In genomic region chr10:77581023-77581407, GRCm38 (mm10) we compare ENCODE assay signal across 8 mouse cellular contexts. TPM values are rescaled to one million over a fixed set of nuclear protein-coding genes. Genes with fewer than 3 reads are reported as not detected.
DNase-seq lines count a peak whose midpoint lies in the region; ATAC-seq and TF ChIP-seq lines count a peak whose summit lies in the region.

No protein-coding gene starts in this region.

- H3K27ac ChIP-seq in liver, adult 2 months (replicated peaks; ENCODE audit: insufficient read depth, low read depth, low read length) = peak overlapping the region; percentile 84
- peak overlapping the region; percentile 92 for H3K27ac ChIP-seq in embryonic facial prominence, embryonic 10.5 days (replicated peaks)
- H3K27ac ChIP-seq in neural tube, embryonic 12.5 days = peak overlapping the region; percentile 53; the same call in 1 of the 2 replicates

- peak; percentile 66 for DNase-seq in liver, adult 2 months (ENCODE audit: extremely low read depth, low read depth, low spot score)
- DNase-seq in liver = no peak
- no peak for DNase-seq in embryonic facial prominence, embryonic 10.5 days (ENCODE audit: low spot score)
- DNase-seq in left cerebral cortex, adult 8-10 months (ENCODE audit: low spot score in 2 of 2) = no peak
- DNase-seq in spleen, postnatal 36 days (ENCODE audit: low spot score in 2 of 2) = no peak
- DNase-seq in frontal cortex, postnatal 25 days (ENCODE audit: low spot score in 2 of 2) = no peak

- peak overlapping the region; percentile 5 for H3K4me3 ChIP-seq in liver, adult 2 months (ENCODE audit: insufficient read depth, low read depth, low read length)
- H3K4me3 ChIP-seq in embryonic facial prominence, embryonic 10.5 days = peak overlapping the region; percentile 75
- peak overlapping the region; percentile 74 for H3K4me3 ChIP-seq in neural tube, embryonic 12.5 days

- no peak for TF ChIP-seq CTCF in liver, adult 2 months (IDR thresholded peaks at IDR 0.05; ENCODE audit: low read depth, low read length)

- no peaks in the 10 kb centered on the region for H3K36me3 ChIP-seq in liver, adult 2 months (ENCODE audit: control insufficient read depth, insufficient read depth, low read length)
- peaks cover 5% of the 10 kb centered on the region; the same call in 1 of the 2 replicates for H3K36me3 ChIP-seq in embryonic facial prominence, embryonic 10.5 days (replicated peaks)
- no peaks in the 10 kb centered on the region for H3K36me3 ChIP-seq in neural tube, embryonic 12.5 days

- peak overlapping the region; percentile 85 for H3K4me2 ChIP-seq in neural tube, embryonic 12.5 days (replicated peaks)

- no peak for TF ChIP-seq POLR2A in liver, adult 2 months (IDR thresholded peaks at IDR 0.05; ENCODE audit: extremely low read depth, insufficient read depth, low read length)

- no peaks in the 10 kb centered on the region for H3K9me3 ChIP-seq in embryonic facial prominence, embryonic 10.5 days
- H3K9me3 ChIP-seq in neural tube, embryonic 12.5 days = no peaks in the 10 kb centered on the region

- peaks cover 22% of the 10 kb centered on the region for H3K4me1 ChIP-seq in liver, adult 2 months (ENCODE audit: control insufficient read depth, insufficient read depth, low read length)
- H3K4me1 ChIP-seq in embryonic facial prominence, embryonic 10.5 days = peaks cover 34% of the 10 kb centered on the region
- H3K4me1 ChIP-seq in neural tube, embryonic 12.5 days = peaks cover 26% of the 10 kb centered on the region

- WGBS in liver, adult 2 months = 1% methylated on average over 8 of the region's 8 CpGs
- 12% methylated on average over 8 of the region's 8 CpGs for WGBS in embryonic facial prominence, embryonic 10.5 days
- 9% methylated on average over 8 of the region's 8 CpGs for WGBS in neural tube, embryonic 12.5 days

- H3K79me2 ChIP-seq in liver, adult 2 months (ENCODE audit: control insufficient read depth, insufficient read depth, low read length) = peaks cover 25% of the 10 kb centered on the region; the same call in 1 of the 2 replicates

- no peaks in the 10 kb centered on the region for H3K27me3 ChIP-seq in liver, adult 2 months (ENCODE audit: control insufficient read depth, insufficient read depth, low read length)
- no peaks in the 10 kb centered on the region for H3K27me3 ChIP-seq in embryonic facial prominence, embryonic 10.5 days (replicated peaks; ENCODE audit: low read depth, poor library complexity, severe bottlenecking)
- no peaks in the 10 kb centered on the region for H3K27me3 ChIP-seq in neural tube, embryonic 12.5 days (replicated peaks)

- peak overlapping the region; percentile 68 for H3K9ac ChIP-seq in liver, adult 2 months (ENCODE audit: low read depth, low read length)
- H3K9ac ChIP-seq in neural tube, embryonic 12.5 days = peak overlapping the region; percentile 86

- peak; percentile 3 for ATAC-seq in inflammation-experienced regulatory T-cells, adult 6 months
- ATAC-seq in neural tube, embryonic 12.5 days (ENCODE audit: low FRiP score, low read depth) = peak; percentile 19

RNA-seq across cellular contexts. Expression of gene Pttg1ip, which starts 0.5 kb away (rescaled TPM):
- 146 and 168 TPM in 2 replicates for total RNA-seq in liver, adult 2 months (2014; rRNA removed)
- polyA plus RNA-seq in liver, adult 2 months (2012; rRNA removed) = 218 and 238 TPM in 2 replicates
- 65.6 and 71.0 TPM in 2 replicates for polyA plus RNA-seq in embryonic facial prominence, embryonic 10.5 days (2016; fragmentation: Nextera tagmentation; extraction: Ambion mirVana)
- 100 to 1,000 TPM in 2 of 3 experiments, 10 to 100 TPM in 1; 83.7 to 113 (median 112) TPM for polyA plus RNA-seq in inflammation-experienced regulatory T-cells, adult 6 months (2017; shearing (Covaris generic))
- 67.8 and 71.1 TPM in 2 replicates for polyA plus RNA-seq in neural tube, embryonic 12.5 days (2016; fragmentation: Nextera tagmentation; extraction: Ambion mirVana)
- 10 to 100 TPM; 80.9 to 92.5 (median 89.4) TPM for total RNA-seq in left cerebral cortex, adult 8-10 months (2022)

RNA-seq across cellular contexts. Expression of gene Sumo3, which starts 24.9 kb away (rescaled TPM):
- total RNA-seq in liver, adult 2 months (2014; rRNA removed) = 59.6 and 108 TPM in 2 replicates
- 170 and 226 TPM in 2 replicates for polyA plus RNA-seq in liver, adult 2 months (2012; rRNA removed)
- polyA plus RNA-seq in embryonic facial prominence, embryonic 10.5 days (2016; fragmentation: Nextera tagmentation; extraction: Ambion mirVana) = 419 and 445 TPM in 2 replicates
- 10 to 100 TPM; 73.1 to 90.7 (median 74.3) TPM for polyA plus RNA-seq in inflammation-experienced regulatory T-cells, adult 6 months (2017; shearing (Covaris generic))
- polyA plus RNA-seq in neural tube, embryonic 12.5 days (2016; fragmentation: Nextera tagmentation; extraction: Ambion mirVana) = 288 and 299 TPM in 2 replicates
- 100 to 1,000 TPM; 172 to 216 (median 192) TPM for total RNA-seq in left cerebral cortex, adult 8-10 months (2022)

RNA-seq across cellular contexts. Expression of gene Gm49325, which starts 25.0 kb away (rescaled TPM):
- total RNA-seq in liver, adult 2 months (2014; rRNA removed) = 0.47 TPM in 1 of 2 replicates, not detected in the other
- polyA plus RNA-seq in liver, adult 2 months (2012; rRNA removed) = not detected in 2 replicates
- polyA plus RNA-seq in embryonic facial prominence, embryonic 10.5 days (2016; fragmentation: Nextera tagmentation; extraction: Ambion mirVana) = 1.9 and 8.0 TPM in 2 replicates
- polyA plus RNA-seq in inflammation-experienced regulatory T-cells, adult 6 months (2017; shearing (Covaris generic)) = 10 to 100 TPM in 1 of 3 experiments, 1 to 10 TPM in 1, not detected in 1; 3.6 to 10.0 TPM
- polyA plus RNA-seq in neural tube, embryonic 12.5 days (2016; fragmentation: Nextera tagmentation; extraction: Ambion mirVana) = 7.6 and 11.0 TPM in 2 replicates
- total RNA-seq in left cerebral cortex, adult 8-10 months (2022) = 10 to 100 TPM; 17.1 to 31.9 (median 23.8) TPM

RNA-seq across cellular contexts. Expression of gene Ube2g2, which starts 41.1 kb away (rescaled TPM):
- total RNA-seq in liver, adult 2 months (2014; rRNA removed) = 21.6 and 22.3 TPM in 2 replicates
- 30.4 and 34.2 TPM in 2 replicates for polyA plus RNA-seq in liver, adult 2 months (2012; rRNA removed)
- polyA plus RNA-seq in embryonic facial prominence, embryonic 10.5 days (2016; fragmentation: Nextera tagmentation; extraction: Ambion mirVana) = 98.9 and 101 TPM in 2 replicates
- polyA plus RNA-seq in inflammation-experienced regulatory T-cells, adult 6 months (2017; shearing (Covaris generic)) = 10 to 100 TPM; 41.1 to 55.4 (median 50.1) TPM
- 90.9 and 93.7 TPM in 2 replicates for polyA plus RNA-seq in neural tube, embryonic 12.5 days (2016; fragmentation: Nextera tagmentation; extraction: Ambion mirVana)
- 10 to 100 TPM; 44.8 to 51.1 (median 49.0) TPM for total RNA-seq in left cerebral cortex, adult 8-10 months (2022)

RNA-seq across cellular contexts. Expression of gene Itgb2, which starts 51.0 kb away (rescaled TPM):
- 4.8 and 5.6 TPM in 2 replicates for total RNA-seq in liver, adult 2 months (2014; rRNA removed)
- 4.2 and 5.6 TPM in 2 replicates for polyA plus RNA-seq in liver, adult 2 months (2012; rRNA removed)
- 0.60 and 1.3 TPM in 2 replicates for polyA plus RNA-seq in embryonic facial prominence, embryonic 10.5 days (2016; fragmentation: Nextera tagmentation; extraction: Ambion mirVana)
- 100 to 1,000 TPM; 493 to 517 (median 499) TPM for polyA plus RNA-seq in inflammation-experienced regulatory T-cells, adult 6 months (2017; shearing (Covaris generic))
- polyA plus RNA-seq in neural tube, embryonic 12.5 days (2016; fragmentation: Nextera tagmentation; extraction: Ambion mirVana) = 1.3 and 1.4 TPM in 2 replicates
- total RNA-seq in left cerebral cortex, adult 8-10 months (2022) = 10 to 100 TPM in 2 of 4 experiments, 1 to 10 TPM in 2; 3.8 to 20.4 (median 8.9) TPM

Comparison
In these comparisons a context has a peak if more than half of its experiments do, and no peak if none do; other contexts are left out.
1. H3K4me3 ChIP-seq: peak in every context shown above with its lines; median percentile 75 in embryonic facial prominence, embryonic 10.5 days; 74 in neural tube, embryonic 12.5 days; 5 in liver, adult 2 months.